Mouse (Mus musculus): ENCODE measurements at regions not wholly inside any gene's neighbourhood (a gene's known extent, or its start where the extent isn't known, plus 50 kb on each side); places are given as distances from the start of the nearest gene placed in this dataset.

DNA sequence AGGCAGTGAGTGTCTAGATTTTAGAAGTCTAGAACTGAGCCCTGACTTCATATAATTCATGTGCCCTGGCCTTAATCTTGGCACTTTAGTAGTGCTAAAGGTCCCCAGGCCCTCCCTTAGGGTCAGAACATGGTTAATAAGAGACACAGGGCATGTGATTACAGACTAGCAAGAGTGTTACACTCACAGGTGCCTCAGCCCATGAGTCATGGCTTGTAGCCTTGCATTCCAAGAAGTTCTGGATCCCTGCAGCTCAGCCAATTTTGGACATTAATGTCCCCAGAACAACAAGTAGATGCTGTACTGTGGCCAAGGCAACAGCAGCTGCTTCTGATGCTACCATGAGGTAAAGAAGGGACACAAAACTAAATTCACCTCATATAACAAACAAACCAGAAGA is 107.7 kb upstream of the Igf1 start:
- TF ChIP-seq MAFK (IDR thresholded peaks at IDR 0.05; ENCODE audit: insufficient read depth, low read depth, low read length) (no peak), ZC3H11A (IDR thresholded peaks at IDR 0.05; ENCODE audit: borderline replicate concordance, low read depth, low read length) (no peak), CHD2 (IDR thresholded peaks at IDR 0.05; ENCODE audit: low read depth, low read length) (no peak)

All from ES-E14 (cell line).